Mouse (Mus musculus) myocyte (in vitro differentiated cells): Measurements from ENCODE around the gene Clec10a. TPM values are rescaled to one million over a fixed set of nuclear protein-coding genes. Genes with fewer than 3 reads are reported as not detected.

Experiments used
- H3K27me3 ChIP-seq: one replicate; pipeline ENCODE4 v1.6.1; 2011; ENCODE audit not compliant: control insufficient read depth, insufficient read depth, insufficient read length
- H3K36me3 ChIP-seq: one replicate; pipeline ENCODE4 v1.6.1; 2011; ENCODE audit not compliant: control insufficient read depth, insufficient read depth
- H3K4me2 ChIP-seq: one replicate; pipeline ENCODE4 v1.6.1; 2011; ENCODE audit warnings: low read depth, control low read depth
- H3K4me3 ChIP-seq: one replicate; pipeline ENCODE4 v1.5.1; 2011; ENCODE audit warnings: mild to moderate bottlenecking, control low read depth, moderate library complexity
- H3K79me2 ChIP-seq: one replicate; pipeline ENCODE4 v1.6.1; 2011; ENCODE audit not compliant: control insufficient read depth, insufficient read depth
- H3ac ChIP-seq: one replicate; pipeline ENCODE4 v1.6.1; 2011; ENCODE audit not compliant: control insufficient read depth, insufficient read length
- CEBPB ChIP-seq: IDR thresholded peaks from 2 replicates; pipeline ENCODE4 v1.6.1; 2011; ENCODE audit warnings: mild to moderate bottlenecking, moderate library complexity; ENCODE audit not compliant: poor library complexity, insufficient read depth, severe bottlenecking
- E2F4 ChIP-seq: IDR thresholded peaks from one replicate; pipeline ENCODE4 v1.6.1; 2011; ENCODE audit warnings: mild to moderate bottlenecking, control low read depth, moderate library complexity; ENCODE audit not compliant: insufficient read depth
- MAX ChIP-seq: IDR thresholded peaks from one replicate; pipeline ENCODE4 v1.6.1; 2011; ENCODE audit warnings: low read depth, mild to moderate bottlenecking, control low read depth
- MYOD1 ChIP-seq, 3 experiments: IDR thresholded peaks; one replicate each; pipeline ENCODE4 v1.6.1; 2011; ENCODE audit warnings: control low read depth in 2 of 3, low read depth in 2 of 3, mild to moderate bottlenecking in 2 of 3, moderate library complexity in 1 of 3; ENCODE audit not compliant: insufficient read length in 2 of 3, control insufficient read depth in 1 of 3
- MYOG ChIP-seq, 3 experiments: IDR thresholded peaks; one replicate each; pipeline ENCODE4 v1.6.1; 2011; ENCODE audit warnings: control low read depth in 2 of 3, low read depth in 2 of 3, mild to moderate bottlenecking in 2 of 3; ENCODE audit not compliant: insufficient read length in 2 of 3, control insufficient read depth in 1 of 3, insufficient read depth in 1 of 3
- POLR2A ChIP-seq: IDR thresholded peaks from one replicate; pipeline ENCODE4 v1.6.1; 2011; ENCODE audit warnings: low read depth, mild to moderate bottlenecking, control low read depth, moderate library complexity; ENCODE audit not compliant: insufficient read length
- POLR2AphosphoS2 ChIP-seq: IDR thresholded peaks from one replicate; pipeline ENCODE4 v1.6.1; 2011; ENCODE audit warnings: low read depth, control low read depth; ENCODE audit not compliant: insufficient read length
- REST ChIP-seq: IDR thresholded peaks from one replicate; pipeline ENCODE4 v1.6.1; 2011; ENCODE audit warnings: mild to moderate bottlenecking, control low read depth, moderate library complexity; ENCODE audit not compliant: insufficient read depth, insufficient read length
- SRF ChIP-seq: IDR thresholded peaks from one replicate; pipeline ENCODE4 v1.6.1; 2011; ENCODE audit warnings: low read depth; ENCODE audit not compliant: control insufficient read depth, insufficient read length
- TCF12 ChIP-seq: IDR thresholded peaks from one replicate; pipeline ENCODE4 v1.6.1; 2011; ENCODE audit warnings: mild to moderate bottlenecking, control low read depth; ENCODE audit not compliant: poor library complexity, insufficient read depth, severe bottlenecking
- TCF3 ChIP-seq: IDR thresholded peaks from one replicate; pipeline ENCODE4 v1.6.1; 2011; ENCODE audit warnings: low read depth, control low read depth; ENCODE audit not compliant: insufficient read length
- USF1 ChIP-seq: IDR thresholded peaks from one replicate; pipeline ENCODE4 v1.6.1; 2011; ENCODE audit warnings: low read depth, mild to moderate bottlenecking, control low read depth, moderate library complexity
- polyA plus RNA-seq: library from polyadenylated mRNA; unstranded; fragments of >200 nt; fragmentation: generic; extraction: Trizol; gene quantifications from one replicate; pipeline ENCODE4 v1.2.1, GENCODE M21; 2012; ENCODE audit warnings: missing spikeins

The Clec10a gene
- polyA plus RNA-seq, 1 experiment: 0.13 TPM

DNA sequence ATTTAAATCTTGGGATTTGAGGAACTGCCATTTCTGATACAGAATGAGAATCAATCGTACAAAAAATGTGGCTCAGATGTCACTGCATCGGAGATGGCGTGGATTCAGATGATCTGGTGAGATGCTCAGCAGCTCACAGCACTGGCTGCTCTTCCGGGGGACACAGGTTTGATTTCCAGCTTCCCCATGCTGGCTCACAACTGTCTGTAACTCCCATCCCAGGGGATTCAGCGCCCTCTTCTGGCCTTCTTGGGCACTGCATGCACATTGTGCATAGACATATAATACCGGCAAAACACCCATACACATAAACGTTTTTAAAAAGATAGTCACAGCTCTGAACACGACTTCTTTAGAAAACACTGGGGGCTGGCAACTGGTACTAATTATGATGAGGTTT is 21.6 kb downstream of the Clec10a start:
- Histone ChIP-seq H3K79me2 (no peaks in the 10 kb centered on the region), H3K27me3 (no peaks in the 10 kb centered on the region), H3ac (no peak overlapping the region), H3K36me3 (no peaks in the 10 kb centered on the region), H3K4me3 (no peak overlapping the region), H3K4me2 (no peak overlapping the region)
- TF ChIP-seq POLR2AphosphoS2 (no peak), SRF (no peak), CEBPB (no peak), TCF3 (no peak), MAX (no peak)

DNA sequence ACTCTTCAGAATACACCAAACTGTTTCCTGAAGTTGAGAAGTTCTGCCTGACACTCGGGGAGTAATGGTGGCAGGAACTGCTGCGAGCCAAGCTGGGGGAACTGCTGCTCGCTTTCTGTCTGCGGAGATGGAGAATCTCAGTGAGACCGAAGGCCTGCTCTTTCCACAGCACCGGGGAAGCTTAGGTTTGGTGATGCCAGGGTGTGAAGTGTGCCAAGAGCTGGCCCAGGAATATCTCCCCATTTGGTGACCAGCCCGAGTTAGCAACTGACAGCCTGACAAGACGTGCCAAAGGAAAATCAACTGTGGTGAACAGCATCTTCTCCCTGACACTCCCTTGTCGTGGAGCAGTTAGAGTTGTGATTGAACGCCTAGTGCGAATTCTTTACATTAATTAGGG is 22.3 kb downstream of the Clec10a start:
- no peak overlapping the region for H3K4me2 ChIP-seq
- H3K36me3 ChIP-seq: no peaks in the 10 kb centered on the region
- H3ac ChIP-seq: no peak overlapping the region
- no peaks in the 10 kb centered on the region for H3K27me3 ChIP-seq
- H3K79me2 ChIP-seq: no peaks in the 10 kb centered on the region
- H3K4me3 ChIP-seq: no peak overlapping the region
- no peak for TF ChIP-seq POLR2A
- no peak for TF ChIP-seq REST
- no peak for TF ChIP-seq MYOD1 (IDR thresholded peaks at IDR 0.05; ENCODE audit: control insufficient read depth in 1 of 3, insufficient read length in 2 of 3, low read depth in 2 of 3)
- no peak for TF ChIP-seq E2F4
- TF ChIP-seq MAX: no peak
- TF ChIP-seq TCF12: no peak

DNA sequence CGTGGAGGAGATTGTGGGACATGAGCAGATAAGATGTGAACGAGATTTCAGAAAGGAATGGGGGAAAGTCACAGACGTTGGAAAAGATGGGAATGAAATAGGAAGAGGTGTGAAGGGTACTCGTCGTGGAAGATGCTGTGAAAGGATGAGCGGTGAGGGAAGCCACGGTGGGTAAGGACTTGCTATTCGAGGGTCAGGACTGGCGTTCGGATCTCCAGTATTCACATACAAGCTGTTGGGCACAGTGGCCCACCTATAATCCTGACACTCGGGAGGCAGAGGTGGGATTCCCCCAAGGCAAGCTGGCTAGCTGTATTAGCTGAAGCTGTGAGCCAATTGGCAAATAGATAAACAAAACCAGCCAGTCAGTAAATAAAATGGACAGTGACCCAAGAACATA is 22.8 kb downstream of the Clec10a start:
- TF ChIP-seq TCF12 (no peak), TCF3 (no peak), REST (no peak), MAX (no peak), USF1 (no peak), E2F4 (no peak), POLR2AphosphoS2 (no peak), MYOD1 (IDR thresholded peaks at IDR 0.05; ENCODE audit: control insufficient read depth in 1 of 3, insufficient read length in 2 of 3, low read depth in 2 of 3) (no peak), MYOG (IDR thresholded peaks at IDR 0.05; ENCODE audit: control insufficient read depth in 1 of 3, insufficient read depth in 1 of 3, insufficient read length in 2 of 3, low read depth in 2 of 3) (no peak), CEBPB (no peak)
- Histone ChIP-seq H3K27me3 (no peaks in the 10 kb centered on the region), H3K79me2 (no peaks in the 10 kb centered on the region), H3K4me3 (no peak overlapping the region), H3ac (no peak overlapping the region), H3K36me3 (no peaks in the 10 kb centered on the region), H3K4me2 (no peak overlapping the region)

DNA sequence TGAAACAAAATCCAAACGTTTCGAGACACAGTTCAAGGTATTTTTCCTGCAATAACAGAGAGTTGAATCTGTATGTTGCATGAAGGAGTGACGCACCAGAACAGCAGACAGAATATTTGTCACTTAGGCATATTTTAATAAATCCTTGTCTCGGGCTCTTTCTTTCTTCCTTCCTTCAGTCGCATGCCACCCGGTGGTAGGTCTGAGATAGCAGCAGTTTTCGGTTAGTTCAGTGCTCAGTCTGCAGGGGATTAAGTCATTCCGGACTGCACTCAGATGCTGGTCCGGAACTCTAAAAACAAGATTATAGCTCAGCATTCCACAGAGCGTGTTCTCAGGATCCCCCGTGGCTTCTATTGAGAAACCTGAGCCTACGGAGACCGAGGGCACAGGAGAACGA is 23.4 kb downstream of the Clec10a start:
- no peak for TF ChIP-seq MYOG (IDR thresholded peaks at IDR 0.05; ENCODE audit: control insufficient read depth in 1 of 3, insufficient read depth in 1 of 3, insufficient read length in 2 of 3, low read depth in 2 of 3)
- TF ChIP-seq TCF3: no peak
- TF ChIP-seq CEBPB: no peak
- TF ChIP-seq MAX: no peak
- no peak for TF ChIP-seq USF1
- TF ChIP-seq TCF12: no peak
- Histone ChIP-seq H3K27me3 (no peaks in the 10 kb centered on the region), H3K36me3 (no peaks in the 10 kb centered on the region), H3ac (no peak overlapping the region), H3K79me2 (no peaks in the 10 kb centered on the region), H3K4me2 (no peak overlapping the region), H3K4me3 (no peak overlapping the region)

DNA sequence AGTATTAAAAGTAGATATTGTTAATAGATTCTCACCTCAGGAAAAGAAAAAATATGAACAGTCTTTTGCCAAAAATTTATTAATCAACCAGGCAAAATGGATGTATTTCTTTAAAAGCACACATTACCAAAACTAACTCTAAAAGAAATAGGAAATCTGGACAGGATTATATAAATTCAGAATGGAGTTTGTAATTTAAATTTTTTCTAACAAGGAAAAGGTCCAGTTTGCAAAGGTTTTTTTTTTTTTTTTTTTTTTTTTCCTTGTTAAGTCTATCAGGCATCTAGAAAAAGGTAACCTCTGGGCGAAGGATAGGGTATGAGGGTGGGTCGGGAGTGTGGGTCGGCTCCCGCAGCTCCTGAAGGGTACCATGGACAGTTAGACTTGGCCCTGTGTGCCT is 24.5 kb downstream of the Clec10a start:
- TF ChIP-seq E2F4: no peak
- no peak for TF ChIP-seq MYOG (IDR thresholded peaks at IDR 0.05; ENCODE audit: control insufficient read depth in 1 of 3, insufficient read depth in 1 of 3, insufficient read length in 2 of 3, low read depth in 2 of 3)
- no peaks in the 10 kb centered on the region for H3K79me2 ChIP-seq
- H3K4me3 ChIP-seq: no peak overlapping the region
- no peaks in the 10 kb centered on the region for H3K36me3 ChIP-seq
- no peak overlapping the region for H3K4me2 ChIP-seq
- no peaks in the 10 kb centered on the region for H3K27me3 ChIP-seq
- no peak overlapping the region for H3ac ChIP-seq

DNA sequence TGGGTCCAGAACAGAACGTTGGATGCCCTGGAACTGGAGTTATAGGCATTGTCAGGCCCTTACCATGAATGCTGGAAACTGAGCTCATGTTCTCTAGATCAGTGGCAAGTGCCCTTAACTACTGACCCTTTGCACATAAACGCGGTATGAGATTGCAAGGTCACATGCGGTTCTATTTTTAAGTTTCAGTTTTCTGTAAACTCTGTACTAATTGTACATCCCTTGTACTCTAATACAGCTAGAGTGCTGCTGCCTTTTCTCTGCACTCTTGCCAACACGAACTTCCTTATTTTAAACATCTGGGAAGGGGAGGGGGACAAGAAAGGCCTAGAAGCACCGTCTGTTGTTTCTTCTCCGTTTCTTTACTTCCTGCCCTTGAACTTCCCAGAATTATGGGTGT is 29.1 kb downstream of the Clec10a start:
- H3K36me3 ChIP-seq: no peaks in the 10 kb centered on the region
- no peak overlapping the region for H3ac ChIP-seq
- TF ChIP-seq SRF (no peak), USF1 (no peak), MAX (no peak), CEBPB (no peak), E2F4 (no peak), MYOG (IDR thresholded peaks at IDR 0.05; ENCODE audit: control insufficient read depth in 1 of 3, insufficient read depth in 1 of 3, insufficient read length in 2 of 3, low read depth in 2 of 3) (no peak), TCF12 (no peak), MYOD1 (IDR thresholded peaks at IDR 0.05; ENCODE audit: control insufficient read depth in 1 of 3, insufficient read length in 2 of 3, low read depth in 2 of 3) (no peak), TCF3 (no peak), POLR2A (no peak), POLR2AphosphoS2 (no peak), REST (no peak)
- H3K27me3 ChIP-seq: no peaks in the 10 kb centered on the region
- H3K4me3 ChIP-seq: no peak overlapping the region
- no peaks in the 10 kb centered on the region for H3K79me2 ChIP-seq
- no peak overlapping the region for H3K4me2 ChIP-seq
